In the genomic region with DNA sequence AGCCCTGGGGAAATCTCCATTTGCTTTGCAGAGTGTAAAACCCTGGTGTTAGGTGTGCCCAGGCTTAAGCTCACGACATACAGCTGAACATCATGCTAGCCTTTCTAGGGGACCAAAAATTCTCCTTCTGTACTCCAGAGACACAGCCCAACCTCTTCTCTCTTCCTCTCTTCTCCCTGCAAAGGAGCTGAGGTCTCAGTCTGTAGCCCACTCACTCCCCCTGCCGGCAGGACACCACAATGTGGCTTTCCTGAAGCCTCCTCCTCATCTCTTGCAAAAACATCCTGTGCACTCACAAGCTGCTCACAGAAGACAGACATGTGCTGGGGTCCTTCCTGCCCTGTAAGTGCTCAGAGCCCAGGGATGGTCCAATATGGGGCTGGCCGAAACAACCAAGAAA, we compare ENCODE assay signal across 8 mouse cellular contexts. TPM values are rescaled to one million over a fixed set of nuclear protein-coding genes. Genes with fewer than 3 reads are reported as not detected.
DNase-seq lines count a peak whose midpoint lies in the region; ATAC-seq and TF ChIP-seq lines count a peak whose summit lies in the region.

No protein-coding gene starts in this region.

- 24% methylated on average over 3 of the region's 3 CpGs for WGBS in heart, adult 2 months
- WGBS in midbrain, embryonic 13.5 days = 39% methylated on average over 3 of the region's 3 CpGs
- 50% methylated on average over 3 of the region's 3 CpGs for WGBS in spleen, adult 2 months

- peak; percentile 57 to 77 for DNase-seq in heart, adult 2 months
- no peak for DNase-seq in heart, postnatal 25 days (ENCODE audit: low spot score)
- DNase-seq in cerebellum, adult 8-10 months = peak; percentile 72
- DNase-seq in frontal cortex, adult 2 months (ENCODE audit: extremely low spot score in 1 of 2, low spot score in 1 of 2) = peak; percentile 55 to 87
- peak; percentile 73 to 89 for DNase-seq in left cerebral cortex, postnatal 25 days (ENCODE audit: low spot score in 2 of 2)
- DNase-seq in spleen, adult 2 months (ENCODE audit: low read depth in 1 of 2, low spot score in 2 of 2) = peak; percentile 9 to 46

- intact Hi-C loops in heart, adult 2 months (cut with DNase I) = loop anchor here (1.0 to 2.0 kb wide), 2 partner anchors 100 to 184 kb away; no protein-coding TSS in a partner anchor
- intact Hi-C loops in heart, postnatal 25 days (cut with DNase I) = loop anchor here (2.0 to 5.0 kb wide), 2 partner anchors 100 to 185 kb away; no protein-coding TSS in a partner anchor
- intact Hi-C loops in left cerebral cortex, postnatal 25 days (cut with DNase I) = loop anchor here (1.0 to 5.0 kb wide), 2 partner anchors 100 to 184 kb away; no protein-coding TSS in a partner anchor

- H3K27ac ChIP-seq in heart, adult 2 months = no peak overlapping the region
- H3K27ac ChIP-seq in midbrain, embryonic 13.5 days = no peak overlapping the region
- no peak overlapping the region for H3K27ac ChIP-seq in spleen, adult 2 months (ENCODE audit: insufficient read depth, low read length)

- H3K9me3 ChIP-seq in midbrain, embryonic 13.5 days = no peaks in the 10 kb centered on the region

- no peak for TF ChIP-seq EP300 in heart, adult 2 months (IDR thresholded peaks at IDR 0.05; ENCODE audit: insufficient read depth, low read depth, low read length)

- TF ChIP-seq CTCF in heart, adult 2 months (IDR thresholded peaks at IDR 0.05) = peak; percentile 84
- TF ChIP-seq CTCF in spleen, adult 2 months (IDR thresholded peaks at IDR 0.05; ENCODE audit: extremely low read depth, insufficient read depth, insufficient read length, insufficient replicate concordance) = peak; percentile 67; the same call in 1 of the 2 replicates

- no peaks in the 10 kb centered on the region for H3K27me3 ChIP-seq in heart, adult 2 months (ENCODE audit: control insufficient read depth, insufficient read depth, low read length)
- no peaks in the 10 kb centered on the region for H3K27me3 ChIP-seq in midbrain, embryonic 13.5 days
- H3K27me3 ChIP-seq in spleen, adult 2 months (ENCODE audit: control insufficient read depth, insufficient read depth, low read length) = no peaks in the 10 kb centered on the region

- no peak for TF ChIP-seq POLR2A in heart, adult 2 months (IDR thresholded peaks at IDR 0.05; ENCODE audit: insufficient read depth, low read depth, low read length)
- no peak for TF ChIP-seq POLR2A in spleen, adult 2 months (IDR thresholded peaks at IDR 0.05; ENCODE audit: low read depth, low read length)

- no peak overlapping the region for H3K4me2 ChIP-seq in midbrain, embryonic 13.5 days (replicated peaks)

- H3K4me1 ChIP-seq in heart, adult 2 months (ENCODE audit: control insufficient read depth, insufficient read depth, low read length) = no peaks in the 10 kb centered on the region
- no peaks in the 10 kb centered on the region for H3K4me1 ChIP-seq in midbrain, embryonic 13.5 days (replicated peaks)
- H3K4me1 ChIP-seq in spleen, adult 2 months (ENCODE audit: control insufficient read depth, insufficient read depth, insufficient read length) = no peaks in the 10 kb centered on the region

- no peak overlapping the region for H3K4me3 ChIP-seq in heart, adult 2 months
- no peak overlapping the region for H3K4me3 ChIP-seq in midbrain, embryonic 13.5 days (replicated peaks)
- no peak overlapping the region for H3K4me3 ChIP-seq in spleen, adult 2 months (ENCODE audit: extremely low read depth, insufficient read depth, insufficient read length)

- H3K36me3 ChIP-seq in heart, adult 2 months (ENCODE audit: control insufficient read depth, insufficient read depth, low read length) = no peaks in the 10 kb centered on the region
- H3K36me3 ChIP-seq in midbrain, embryonic 13.5 days = peaks cover 68% of the 10 kb centered on the region
- H3K36me3 ChIP-seq in spleen, adult 2 months (ENCODE audit: control insufficient read depth, insufficient read depth, low read length) = peaks cover 11% of the 10 kb centered on the region

- H3K79me2 ChIP-seq in heart, adult 2 months (replicated peaks; ENCODE audit: control insufficient read depth, insufficient read depth, low read length) = no peaks in the 10 kb centered on the region

- no peak overlapping the region for H3K9ac ChIP-seq in heart, adult 2 months (ENCODE audit: low read depth, low read length)
- no peak overlapping the region for H3K9ac ChIP-seq in midbrain, embryonic 13.5 days (replicated peaks)

- ATAC-seq in inflammation-experienced regulatory T-cells, adult 6 months = peak; percentile 32
- ATAC-seq in midbrain, embryonic 13.5 days = peak; percentile 69

RNA-seq across cellular contexts. Expression of gene Scube2, which starts 27.1 kb away (rescaled TPM):
- 10 to 100 TPM; 21.0 to 22.1 TPM for total RNA-seq in heart, adult 2 months (2021)
- polyA plus RNA-seq in heart, adult 2 months (2012; rRNA removed) = 14.1 and 26.0 TPM in 2 replicates
- total RNA-seq in heart, postnatal 25 days (2021) = 10 to 100 TPM; 22.6 to 24.0 TPM
- polyA plus RNA-seq in frontal cortex, adult 2 months (2012; rRNA removed) = 2.4 TPM in 2 replicates
- not detected for polyA plus RNA-seq in inflammation-experienced regulatory T-cells, adult 6 months (2017; shearing (Covaris generic))
- under 1 TPM; 0.80 to 0.92 TPM for total RNA-seq in left cerebral cortex, postnatal 25 days (2021)
- 1.5 and 1.7 TPM in 2 replicates for polyA plus RNA-seq in midbrain, embryonic 13.5 days (2015; fragmentation: Nextera tagmentation; extraction: Ambion mirVana)
- polyA plus RNA-seq in spleen, adult 2 months (2012; rRNA removed) = 0.21 and 0.22 TPM in 2 replicates
